Mouse (Mus musculus): ENCODE results near the gene Crnkl1.

Crnkl1 gene

GRCm38 (mm10) chr2:145874879-145875482 is 59.8 kb downstream of the Crnkl1 start:
- DNase-seq (ENCODE audit: low spot score in 2 of 2), result no peak

GRCm38 (mm10) chr2:145873953-145874352 is 60.9 kb downstream of the Crnkl1 start:
- no peak for DNase-seq (ENCODE audit: low spot score in 2 of 2)

- DNase-seq (ENCODE audit: low spot score in 2 of 2), result no peak
Measured at GRCm38 (mm10) chr2:145872099-145872498, 62.7 kb downstream of the Crnkl1 start.

- DNase-seq (ENCODE audit: low spot score in 2 of 2), result no peak
Measured at GRCm38 (mm10) chr2:145871308-145871707, 63.5 kb downstream of the Crnkl1 start.
